Mouse (Mus musculus) embryonic facial prominence, embryonic 12.5 days (tissue): ENCODE results near the gene Cdon. TPM values are rescaled to one million over a fixed set of nuclear protein-coding genes. Genes with fewer than 3 reads are reported as not detected.

Source experiments
- ATAC-seq: fragments of 200-750 bp; cut with Nextera tagmentation; 2 replicates; pipeline ENCODE4 v1.8.0; 2017; ENCODE audit not compliant: insufficient number of reproducible peaks, insufficient read depth, low FRiP score, low TSS enrichment
- H3K27ac ChIP-seq: fragments of 300-500 bp; sonication (generic); 2 replicates; pipeline ENCODE4 v1.5.1; 2016; ENCODE audit warnings: mild to moderate bottlenecking
- H3K27me3 ChIP-seq: fragments of 300-500 bp; sonication (generic); 2 replicates; pipeline ENCODE4 v1.6.1; 2016; ENCODE audit warnings: mild to moderate bottlenecking, moderate library complexity
- H3K36me3 ChIP-seq: fragments of 300-500 bp; sonication (generic); 2 replicates; pipeline ENCODE4 v1.6.1; 2016; ENCODE audit warnings: mild to moderate bottlenecking
- H3K4me1 ChIP-seq: fragments of 300-500 bp; sonication (generic); 2 replicates; pipeline ENCODE4 v1.6.1; 2016
- H3K4me2 ChIP-seq: fragments of 300-500 bp; sonication (generic); replicated peaks from 2 replicates; pipeline ENCODE4 v1.6.1; 2016; ENCODE audit warnings: mild to moderate bottlenecking, moderate library complexity
- H3K4me3 ChIP-seq: fragments of 300-500 bp; sonication (generic); 2 replicates; pipeline ENCODE4 v1.5.1; 2016; ENCODE audit warnings: mild to moderate bottlenecking
- H3K9ac ChIP-seq: fragments of 300-500 bp; sonication (generic); 2 replicates; pipeline ENCODE4 v1.6.1; 2016; ENCODE audit warnings: mild to moderate bottlenecking, moderate library complexity
- H3K9me3 ChIP-seq: fragments of 300-500 bp; sonication (generic); 2 replicates; pipeline ENCODE4 v1.6.1; 2016; ENCODE audit warnings: mild to moderate bottlenecking, moderate library complexity
- WGBS: fragments of 180-500 bp; shearing (Covaris S2); methylation state at CpG from one replicate; pipeline ENCODE4 v1.1.7; 2016; 5-methylcytosine and 5-hydroxymethylcytosine counted together
- polyA plus RNA-seq: library from polyadenylated mRNA; unstranded; fragments of >200 nt; fragmentation: Nextera tagmentation; extraction: Ambion mirVana; gene quantifications from 2 replicates; pipeline ENCODE4 v1.2.1, GENCODE M21; 2016

Cdon gene
- polyA plus RNA-seq, 1 experiment from 2014 or later: 18.3 TPM

DNA sequence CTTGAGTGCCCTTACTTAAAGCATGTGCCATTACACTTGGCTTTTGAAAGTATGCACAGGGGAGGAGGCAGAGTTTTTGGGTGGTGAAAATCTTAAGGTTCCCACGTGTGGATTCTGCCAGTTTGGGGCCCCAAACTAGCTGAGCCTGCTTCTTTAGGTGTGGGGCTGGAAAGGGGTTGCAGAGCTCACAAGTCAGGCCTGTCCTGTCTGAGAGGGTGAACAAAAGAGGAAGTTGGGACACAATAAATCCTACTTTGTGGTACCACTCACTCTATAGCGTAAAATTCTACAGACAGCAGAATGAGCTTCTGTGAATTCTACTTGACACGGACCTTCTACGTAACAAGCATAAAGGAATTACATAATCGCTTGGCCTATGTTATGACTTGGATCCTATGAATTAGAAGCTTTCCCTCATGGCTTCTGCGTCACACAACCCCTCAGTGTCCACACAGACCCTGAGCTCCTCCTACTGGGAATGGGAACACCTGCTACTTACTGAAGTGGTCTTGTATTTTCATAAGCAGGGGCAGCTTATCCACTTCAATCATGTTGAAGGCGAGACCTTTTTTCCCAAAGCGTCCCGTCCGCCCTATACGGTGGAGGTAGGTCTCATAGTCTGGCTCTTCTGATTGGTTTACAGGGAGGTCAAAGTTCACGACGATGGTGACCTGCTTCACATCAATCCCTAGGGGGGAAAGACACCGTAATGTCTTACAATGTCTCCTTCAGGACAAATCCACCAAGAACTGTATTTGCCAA, 122.4 kb downstream of the Cdon start:
- 83% methylated on average over 14 of the region's 14 CpGs for WGBS
- H3K4me1 ChIP-seq: no peaks in the 10 kb centered on the region; the same call in 1 of the 2 replicates
- no peak overlapping the region for H3K4me2 ChIP-seq
- no peak for ATAC-seq
- H3K9me3 ChIP-seq: no peaks in the 10 kb centered on the region
- no peaks in the 10 kb centered on the region for H3K36me3 ChIP-seq
- no peak overlapping the region for H3K9ac ChIP-seq
- no peaks in the 10 kb centered on the region for H3K27me3 ChIP-seq
- no peak overlapping the region for H3K27ac ChIP-seq
- no peak overlapping the region for H3K4me3 ChIP-seq

DNA sequence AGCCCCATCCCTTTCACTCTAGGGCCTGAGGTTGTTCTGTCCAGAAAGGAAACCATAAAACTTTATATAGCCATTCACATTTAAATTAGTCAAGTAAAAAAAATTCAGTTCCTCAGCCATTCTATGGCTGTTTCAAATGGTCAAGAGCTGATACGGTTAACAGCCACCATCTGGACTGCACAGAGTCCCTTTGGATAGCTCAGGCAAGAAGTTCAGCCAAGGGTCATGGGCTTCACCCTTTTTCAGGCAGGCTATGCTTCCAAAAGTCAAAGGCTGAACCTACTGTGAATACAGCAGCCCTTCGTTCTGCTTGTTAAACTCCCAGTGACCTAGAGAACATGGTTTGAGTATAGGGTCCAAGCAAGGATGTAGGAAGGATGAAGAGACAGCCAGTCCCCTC, 123.7 kb downstream of the Cdon start:
- ATAC-seq: no peak
- Histone ChIP-seq H3K27me3 (no peaks in the 10 kb centered on the region), H3K4me2 (no peak overlapping the region), H3K27ac (no peak overlapping the region), H3K4me3 (no peak overlapping the region), H3K9ac (no peak overlapping the region), H3K4me1 (no peaks in the 10 kb centered on the region), H3K9me3 (no peaks in the 10 kb centered on the region), H3K36me3 (no peaks in the 10 kb centered on the region)
- WGBS: 65% methylated on average over 2 of the region's 2 CpGs

DNA sequence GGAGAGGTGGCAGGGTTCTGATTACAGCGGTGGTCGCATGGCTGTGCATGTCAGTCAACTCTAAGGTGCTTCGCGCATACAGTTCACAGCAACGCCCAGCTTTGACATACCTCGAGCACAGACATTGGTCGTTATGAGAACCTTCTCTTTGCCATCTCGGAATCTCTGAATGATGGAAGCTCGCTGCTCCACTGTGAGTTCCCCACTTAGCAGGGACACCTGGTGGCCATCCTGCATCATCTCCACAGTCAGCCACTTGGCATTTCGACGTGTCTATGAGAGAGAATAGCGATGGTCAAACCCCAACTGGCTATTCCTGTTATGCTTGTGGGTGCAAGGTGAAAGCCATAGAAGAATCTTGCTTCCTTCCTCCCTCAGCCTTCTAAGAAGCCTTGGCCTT, 124.8 kb downstream of the Cdon start:
- Histone ChIP-seq H3K27ac (no peak overlapping the region), H3K9ac (no peak overlapping the region), H3K4me2 (no peak overlapping the region), H3K27me3 (no peaks in the 10 kb centered on the region), H3K4me3 (no peak overlapping the region), H3K36me3 (no peaks in the 10 kb centered on the region), H3K9me3 (no peaks in the 10 kb centered on the region), H3K4me1 (no peaks in the 10 kb centered on the region)
- WGBS: 73% methylated on average over 12 of the region's 12 CpGs
- ATAC-seq: no peak

DNA sequence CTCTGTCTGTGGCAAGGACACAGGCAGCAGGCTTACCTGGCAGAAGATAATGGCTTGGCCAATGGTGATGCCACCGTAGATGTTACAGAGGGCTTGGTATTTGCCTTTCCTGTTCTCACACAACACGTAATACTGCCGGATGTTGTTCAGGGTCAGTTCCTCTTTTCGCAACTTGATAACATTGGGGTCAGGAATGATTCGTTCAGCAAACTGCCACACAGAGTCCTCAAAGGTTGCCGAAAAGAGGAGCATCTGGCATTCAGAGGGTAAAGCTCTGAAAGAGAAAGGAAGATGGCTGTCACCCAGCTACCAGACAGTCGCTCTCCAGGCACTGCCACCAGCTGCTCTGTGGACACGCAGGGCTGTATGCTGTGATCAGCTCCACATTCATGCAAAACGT, 125.8 kb downstream of the Cdon start:
- WGBS: 85% methylated on average over 9 of the region's 9 CpGs
- Histone ChIP-seq H3K27me3 (no peaks in the 10 kb centered on the region), H3K4me3 (no peak overlapping the region), H3K9ac (no peak overlapping the region), H3K36me3 (no peaks in the 10 kb centered on the region), H3K27ac (no peak overlapping the region), H3K9me3 (no peaks in the 10 kb centered on the region), H3K4me1 (no peaks in the 10 kb centered on the region), H3K4me2 (no peak overlapping the region)
- no peak for ATAC-seq

DNA sequence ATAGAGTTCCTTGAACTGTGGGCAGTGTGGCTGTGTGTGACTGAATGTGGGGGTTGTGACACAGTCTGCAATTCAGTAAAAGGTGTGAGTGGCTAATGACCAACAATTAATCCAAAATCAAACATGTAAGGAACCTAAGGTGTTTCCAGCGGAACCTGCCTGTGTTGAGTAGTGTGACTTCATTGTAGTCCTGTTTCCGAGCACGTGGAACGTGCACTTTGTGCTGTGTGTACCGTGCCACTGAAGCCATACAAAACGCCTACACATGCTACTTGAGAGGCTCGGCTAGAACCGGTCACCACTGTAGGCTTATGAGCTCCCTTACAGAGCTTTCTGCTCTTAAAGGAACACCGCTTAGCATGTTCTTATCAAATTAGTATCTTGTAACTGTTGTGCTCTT, 127.5 kb downstream of the Cdon start:
- ATAC-seq: no peak
- H3K4me1 ChIP-seq: no peaks in the 10 kb centered on the region
- H3K27ac ChIP-seq: no peak overlapping the region
- H3K36me3 ChIP-seq: no peaks in the 10 kb centered on the region
- H3K27me3 ChIP-seq: no peaks in the 10 kb centered on the region
- no peak overlapping the region for H3K9ac ChIP-seq
- 84% methylated on average over 9 of the region's 9 CpGs for WGBS
- no peak overlapping the region for H3K4me3 ChIP-seq
- H3K9me3 ChIP-seq: no peaks in the 10 kb centered on the region
- H3K4me2 ChIP-seq: no peak overlapping the region

DNA sequence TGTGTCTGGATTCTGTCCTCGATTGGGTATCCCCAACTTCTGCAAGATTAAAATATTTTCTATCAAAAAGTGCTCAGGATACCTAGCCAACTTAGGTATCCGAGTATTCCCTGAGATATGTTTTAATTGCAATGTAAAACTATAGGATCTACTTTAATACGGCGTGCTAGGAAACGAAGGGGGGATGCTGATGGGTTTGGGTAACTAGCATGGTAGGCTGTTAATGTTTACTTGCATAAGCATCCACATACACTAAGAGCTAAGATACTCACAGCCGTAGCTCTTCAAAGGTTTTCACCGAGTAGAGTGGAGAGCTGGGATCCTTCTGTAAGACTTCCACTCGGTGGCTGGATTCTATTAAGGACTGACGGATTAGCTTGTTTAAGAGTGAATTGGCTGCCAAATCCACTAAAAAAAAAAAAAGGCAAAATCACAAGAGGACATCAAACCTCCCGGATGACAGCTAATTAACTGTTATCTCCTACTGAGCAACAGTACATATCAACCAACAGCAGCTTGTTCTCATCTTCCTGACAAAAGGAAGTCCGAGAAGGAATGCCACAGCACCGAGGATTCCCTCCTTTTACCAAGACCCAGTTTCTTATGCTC, 135.7 kb downstream of the Cdon start:
- 76% methylated on average over 12 of the region's 12 CpGs for WGBS
- Histone ChIP-seq H3K9ac (no peak overlapping the region), H3K27ac (no peak overlapping the region), H3K36me3 (peaks cover 7% of the 10 kb centered on the region), H3K4me1 (peaks cover 16% of the 10 kb centered on the region), H3K9me3 (no peaks in the 10 kb centered on the region), H3K4me2 (no peak overlapping the region), H3K4me3 (no peak overlapping the region), H3K27me3 (no peaks in the 10 kb centered on the region)
- ATAC-seq: no peak

Other genes starting within 250 kb of the Cdon start
- gene Dcps, start 245.1 kb upstream of the Cdon start, polyA plus RNA-seq: 77.6 and 83.5 TPM in 2 replicates
- gene Srpr, start 221.0 kb upstream of the Cdon start, polyA plus RNA-seq: 108 and 112 TPM in 2 replicates
- 11.6 and 13.3 TPM in 2 replicates for gene Tirap, start 220.8 kb upstream of the Cdon start, polyA plus RNA-seq
- 49.5 and 52.7 TPM in 2 replicates for gene Foxred1, start 210.1 kb upstream of the Cdon start, polyA plus RNA-seq
- gene Fam118b, start 153.3 kb upstream of the Cdon start, polyA plus RNA-seq: 58.5 and 59.1 TPM in 2 replicates
- 30.1 and 34.9 TPM in 2 replicates for gene Rpusd4, start 153.3 kb upstream of the Cdon start, polyA plus RNA-seq
- not detected in 2 replicates for gene Gm1113, start 97.1 kb downstream of the Cdon start, polyA plus RNA-seq
- 6.2 and 6.4 TPM in 2 replicates for gene Ddx25, start 137.4 kb downstream of the Cdon start, polyA plus RNA-seq
- 20.9 and 21.4 TPM in 2 replicates for gene Pus3, start 137.5 kb downstream of the Cdon start, polyA plus RNA-seq
- 1.2 and 1.3 TPM in 2 replicates for gene Pate2, start 149.2 kb downstream of the Cdon start, polyA plus RNA-seq
- 20.3 and 23.6 TPM in 2 replicates for gene Hyls1, start 149.3 kb downstream of the Cdon start, polyA plus RNA-seq
- not detected in 2 replicates for gene Pate4, start 190.8 kb downstream of the Cdon start, polyA plus RNA-seq
- gene Pate3, start 227.1 kb downstream of the Cdon start, polyA plus RNA-seq: not detected in 2 replicates